Mouse (Mus musculus) spleen, adult 2 months (tissue): ENCODE measurements at regions not wholly inside any gene's neighbourhood (a gene's known extent, or its start where the extent isn't known, plus 50 kb on each side); places are given as distances from the start of the nearest gene placed in this dataset.

Experiments used
- DNase-seq, 2 experiments: peaks; one replicate each; pipeline versions ENCODE4 v3.0.0 to v3.0.0-alpha.2; 2012 to 2021; ENCODE audit warnings: low spot score in 2 of 2, low read depth in 1 of 2
- H3K27ac ChIP-seq: fragments of 200-500 bp; 2 replicates; pipeline ENCODE4 v1.5.1; 2012; ENCODE audit warnings: low read length, inconsistent platforms; ENCODE audit not compliant: insufficient read depth
- H3K27me3 ChIP-seq: fragments of 200-500 bp; 2 replicates; pipeline ENCODE4 v1.6.1; 2012; ENCODE audit warnings: mild to moderate bottlenecking, moderate library complexity, low read length, inconsistent platforms; ENCODE audit not compliant: control insufficient read depth, insufficient read depth
- H3K36me3 ChIP-seq: fragments of 200-500 bp; 2 replicates; pipeline ENCODE4 v1.6.1; 2012; ENCODE audit warnings: mild to moderate bottlenecking, low read length, inconsistent platforms; ENCODE audit not compliant: control insufficient read depth, insufficient read depth
- H3K4me1 ChIP-seq: fragments of 200-500 bp; 2 replicates; pipeline ENCODE4 v1.6.1; 2011; ENCODE audit warnings: inconsistent platforms; ENCODE audit not compliant: control insufficient read depth, insufficient read depth, insufficient read length
- H3K4me3 ChIP-seq: fragments of 200-500 bp; 2 replicates; pipeline ENCODE4 v1.5.1; 2011; ENCODE audit warnings: mild to moderate bottlenecking, inconsistent platforms; ENCODE audit not compliant: insufficient read depth, insufficient read length; ENCODE audit errors: extremely low read depth
- CTCF ChIP-seq: fragments of 200-500 bp; IDR thresholded peaks from 2 replicates; pipeline ENCODE4 v1.5.1; 2011; ENCODE audit warnings: mild to moderate bottlenecking, inconsistent platforms; ENCODE audit not compliant: insufficient read depth, insufficient read length, insufficient replicate concordance; ENCODE audit errors: extremely low read depth
- POLR2A ChIP-seq: fragments of 200-500 bp; IDR thresholded peaks from 2 replicates; pipeline ENCODE4 v1.6.1; 2011; ENCODE audit warnings: low read depth, low read length, inconsistent platforms
- WGBS: fragments of 180-500 bp; shearing (Covaris S2); methylation state at CpG from one replicate; pipeline ENCODE4 v1.1.7; 2018; 5-methylcytosine and 5-hydroxymethylcytosine counted together

DNA sequence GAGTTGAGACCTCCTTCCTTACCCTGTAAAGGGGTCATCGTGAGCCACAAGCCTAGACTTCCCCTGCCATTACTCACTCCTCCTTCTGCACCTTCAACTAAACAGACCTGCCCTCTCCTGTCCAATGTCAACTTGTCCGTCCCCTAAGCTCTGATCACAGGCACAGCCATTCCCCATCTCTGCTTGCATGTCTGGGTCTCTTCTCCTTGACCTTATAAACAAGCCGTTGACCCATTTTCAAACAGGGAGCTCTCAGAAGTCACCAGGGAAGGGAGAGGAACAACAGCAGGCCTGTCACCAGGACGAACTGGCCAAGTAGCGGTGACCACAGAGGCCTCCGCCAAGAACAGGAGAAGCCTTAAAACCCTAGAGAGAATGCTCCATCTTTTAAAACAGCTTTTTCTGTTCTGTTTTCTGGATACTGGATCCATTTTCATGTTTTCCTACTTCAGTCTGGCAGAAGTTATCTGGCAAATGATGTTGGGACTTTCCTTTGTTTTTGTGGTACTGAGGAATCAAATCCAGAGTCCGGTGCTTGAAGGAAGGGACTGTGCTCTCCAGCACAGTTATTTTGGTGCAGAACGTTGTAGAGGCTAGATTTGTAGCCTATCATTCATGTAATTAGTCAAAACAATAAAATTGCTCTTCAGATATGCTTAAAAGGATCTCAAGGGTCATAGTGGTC, 302.2 kb upstream of the Hnrnpa3 start:
- WGBS = 83% methylated on average over 8 of the region's 8 CpGs
- H3K4me3 ChIP-seq = no peak overlapping the region
- no peaks in the 10 kb centered on the region for H3K4me1 ChIP-seq
- H3K27ac ChIP-seq = no peak overlapping the region
- TF ChIP-seq POLR2A = no peak
- TF ChIP-seq CTCF = no peak
- H3K36me3 ChIP-seq = no peaks in the 10 kb centered on the region
- no peaks in the 10 kb centered on the region for H3K27me3 ChIP-seq
- DNase-seq = no peak

DNA sequence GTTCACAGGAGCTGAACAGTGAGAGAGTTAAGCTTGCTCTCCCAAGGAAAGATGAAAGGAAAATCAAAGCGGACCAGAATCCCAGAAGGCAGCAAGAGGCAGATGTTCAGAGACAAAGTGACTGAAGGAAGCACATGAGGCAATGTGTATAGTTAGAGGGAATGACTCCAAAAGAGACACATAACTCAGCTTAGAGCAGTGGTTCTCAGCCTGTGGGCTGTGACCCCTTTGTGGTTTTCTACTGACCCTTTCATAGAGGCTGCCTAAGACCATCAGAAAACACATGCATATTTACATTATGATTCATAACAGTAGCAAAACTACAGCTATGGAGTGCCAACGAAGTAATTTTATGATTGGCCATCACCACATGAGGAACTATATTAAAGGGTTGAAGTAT, 301.5 kb upstream of the Hnrnpa3 start:
- H3K4me3 ChIP-seq = no peak overlapping the region
- no peaks in the 10 kb centered on the region for H3K4me1 ChIP-seq
- H3K27me3 ChIP-seq = no peaks in the 10 kb centered on the region
- 80% methylated on average over 2 of the region's 2 CpGs for WGBS
- no peak for TF ChIP-seq CTCF
- no peak for TF ChIP-seq POLR2A
- DNase-seq = no peak
- no peaks in the 10 kb centered on the region for H3K36me3 ChIP-seq
- H3K27ac ChIP-seq = no peak overlapping the region

DNA sequence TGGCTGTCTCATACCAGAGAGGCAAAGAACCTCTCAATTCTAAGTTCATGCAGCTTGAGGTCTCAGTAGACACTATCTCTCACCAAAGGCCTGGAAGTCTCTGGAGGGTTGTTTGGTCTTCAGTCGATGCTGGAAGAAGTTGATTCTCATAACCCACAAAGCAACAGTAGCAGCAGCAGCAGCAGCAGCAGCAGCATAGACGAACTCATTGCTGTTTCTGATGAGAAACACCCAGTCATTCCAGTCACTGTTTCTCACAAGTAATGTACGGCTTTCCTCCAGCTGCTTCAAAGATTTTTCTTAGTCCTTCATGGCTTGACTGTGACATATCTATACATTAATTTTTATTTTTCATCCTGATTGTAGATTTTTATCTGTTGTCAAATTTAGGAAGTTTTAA, 298.1 kb upstream of the Hnrnpa3 start:
- no peak overlapping the region for H3K4me3 ChIP-seq
- WGBS = 84% methylated on average over 3 of the region's 3 CpGs
- H3K36me3 ChIP-seq = no peaks in the 10 kb centered on the region
- H3K27me3 ChIP-seq = no peaks in the 10 kb centered on the region
- TF ChIP-seq POLR2A (no peak), CTCF (no peak)
- no peaks in the 10 kb centered on the region for H3K4me1 ChIP-seq
- H3K27ac ChIP-seq = no peak overlapping the region
- no peak for DNase-seq

DNA sequence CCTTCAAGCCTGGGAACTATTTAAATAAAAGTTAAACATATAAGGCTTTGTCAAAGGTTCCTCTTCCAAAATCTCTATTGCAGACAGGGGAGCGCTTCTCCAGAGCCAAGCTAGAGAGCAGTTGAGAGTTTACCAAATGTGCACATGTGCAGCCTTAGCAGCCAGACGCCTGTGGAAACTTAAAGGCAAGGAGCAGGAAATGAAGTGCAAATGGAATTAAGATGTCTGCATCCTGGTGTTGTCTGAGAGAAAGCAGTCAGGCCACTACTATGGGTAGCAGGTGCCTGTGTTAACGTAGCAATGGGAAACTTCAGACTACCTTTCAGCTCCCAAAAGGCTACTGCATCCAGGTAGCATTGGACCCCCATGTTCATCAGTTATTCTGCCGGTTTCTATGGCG, 282.4 kb upstream of the Hnrnpa3 start:
- H3K27ac ChIP-seq = no peak overlapping the region
- H3K36me3 ChIP-seq = no peaks in the 10 kb centered on the region
- no peak for DNase-seq
- no peaks in the 10 kb centered on the region for H3K27me3 ChIP-seq
- H3K4me3 ChIP-seq = no peak overlapping the region
- no peak for TF ChIP-seq CTCF
- WGBS = 90% methylated on average over 5 of the region's 5 CpGs
- H3K4me1 ChIP-seq = no peaks in the 10 kb centered on the region

DNA sequence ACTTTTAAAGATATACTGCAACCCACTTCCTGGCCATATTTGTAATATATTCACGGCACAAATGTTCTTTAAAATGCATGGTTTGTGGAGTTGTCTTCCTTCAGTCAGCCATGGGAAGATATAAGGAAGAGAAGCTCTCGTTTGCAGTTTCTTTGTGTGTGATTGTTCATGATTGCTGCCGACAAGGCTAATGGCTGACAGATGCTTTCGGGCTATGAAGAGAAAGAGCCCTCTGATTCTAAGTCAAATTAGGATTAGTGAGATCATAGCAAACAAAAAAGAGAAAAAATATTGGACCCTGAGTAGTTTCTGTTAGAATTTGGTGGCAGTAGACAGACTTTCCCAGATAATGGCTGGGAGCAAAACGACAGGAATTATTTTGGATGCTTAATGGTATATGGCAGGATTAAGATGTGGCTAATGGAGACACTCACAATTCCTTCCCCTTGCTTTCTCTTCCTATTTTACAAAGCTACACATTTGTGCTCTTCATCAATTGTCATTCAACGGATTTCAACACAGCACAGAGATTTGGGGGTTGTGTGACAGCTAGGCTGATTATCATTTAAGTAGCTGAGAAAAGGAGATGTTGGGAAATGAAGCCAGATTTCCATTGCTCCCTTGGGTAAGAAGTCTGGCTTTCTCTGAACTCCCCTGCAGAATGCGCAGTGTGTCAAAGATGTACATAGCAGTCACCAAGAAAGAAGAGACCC, 273.4 kb upstream of the Hnrnpa3 start:
- no peaks in the 10 kb centered on the region for H3K4me1 ChIP-seq
- no peak overlapping the region for H3K27ac ChIP-seq
- 68% methylated on average over 7 of the region's 7 CpGs for WGBS
- H3K27me3 ChIP-seq = no peaks in the 10 kb centered on the region
- no peak for TF ChIP-seq POLR2A
- TF ChIP-seq CTCF = no peak
- H3K4me3 ChIP-seq = no peak overlapping the region
- no peak for DNase-seq
- no peaks in the 10 kb centered on the region for H3K36me3 ChIP-seq

DNA sequence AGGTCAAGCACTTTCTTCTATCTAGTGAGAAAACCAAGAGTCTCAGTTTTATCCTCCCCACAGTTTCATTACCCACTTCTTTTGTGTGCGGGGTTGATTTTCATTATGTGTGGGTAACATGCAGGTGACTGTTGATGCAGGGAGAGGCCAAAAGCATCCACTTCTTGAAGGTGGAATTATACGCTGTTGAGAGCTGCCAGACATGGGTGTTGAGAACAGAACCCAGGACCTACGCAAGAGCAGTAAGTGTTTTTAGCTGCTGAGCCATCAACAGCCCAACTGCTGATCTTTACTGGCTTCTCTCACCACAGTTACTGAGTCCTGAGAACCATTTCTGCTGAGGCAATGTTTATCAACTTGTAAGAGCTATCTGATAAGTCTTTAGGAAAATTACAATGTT, 272.4 kb upstream of the Hnrnpa3 start:
- Histone ChIP-seq H3K4me3 (no peak overlapping the region), H3K36me3 (no peaks in the 10 kb centered on the region), H3K4me1 (no peaks in the 10 kb centered on the region), H3K27me3 (no peaks in the 10 kb centered on the region), H3K27ac (no peak overlapping the region)
- WGBS = 91% methylated on average over 3 of the region's 3 CpGs
- TF ChIP-seq POLR2A (no peak), CTCF (no peak)
- no peak for DNase-seq

DNA sequence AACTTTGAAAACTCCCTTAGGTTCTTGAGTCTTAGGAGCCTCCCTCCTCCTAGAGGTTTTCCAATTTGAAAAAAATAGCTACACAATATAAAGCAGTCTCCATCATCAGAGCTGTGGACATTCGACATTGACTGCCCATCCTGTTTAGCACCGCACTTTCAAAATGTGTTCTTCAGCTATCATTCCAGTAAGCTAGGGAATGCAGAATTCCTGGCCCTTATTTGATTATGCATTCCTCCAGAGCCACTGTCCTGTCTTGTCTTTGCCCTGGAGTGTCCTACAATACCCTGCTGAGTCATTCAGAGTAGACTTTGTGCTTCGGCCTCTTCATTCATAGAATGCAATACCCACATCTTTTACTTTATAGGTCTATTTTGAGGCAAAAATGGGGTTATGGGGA, 267.0 kb upstream of the Hnrnpa3 start:
- H3K4me1 ChIP-seq = no peaks in the 10 kb centered on the region
- 93% methylated on average over 3 of the region's 3 CpGs for WGBS
- no peaks in the 10 kb centered on the region for H3K27me3 ChIP-seq
- DNase-seq = no peak
- TF ChIP-seq POLR2A = no peak
- no peak overlapping the region for H3K27ac ChIP-seq
- H3K4me3 ChIP-seq = no peak overlapping the region
- no peaks in the 10 kb centered on the region for H3K36me3 ChIP-seq
